Mouse (Mus musculus) kidney, embryonic 16.5 days (tissue): ENCODE results near the gene Pbx2. TPM values are rescaled to one million over a fixed set of nuclear protein-coding genes. Genes with fewer than 3 reads are reported as not detected.

Source experiments
- ATAC-seq: fragments of 200-750 bp; cut with Nextera tagmentation; 2 replicates; pipeline ENCODE4 v1.8.0; 2017; ENCODE audit warnings: moderate TSS enrichment; ENCODE audit not compliant: low FRiP score, low TSS enrichment
- H3K27ac ChIP-seq: fragments of 300-500 bp; sonication (generic); 2 replicates; pipeline ENCODE4 v1.5.1; 2014; ENCODE audit warnings: low read length
- H3K27me3 ChIP-seq: fragments of 300-500 bp; sonication (generic); 2 replicates; pipeline ENCODE4 v1.6.1; 2014; ENCODE audit warnings: low read length, control low read depth, mixed read lengths; ENCODE audit not compliant: insufficient read depth
- H3K36me3 ChIP-seq: fragments of 300-500 bp; sonication (generic); 2 replicates; pipeline ENCODE4 v1.6.1; 2014; ENCODE audit warnings: low read length, control low read depth, mixed read lengths; ENCODE audit not compliant: insufficient read depth
- H3K4me1 ChIP-seq: fragments of 300-500 bp; sonication (generic); 2 replicates; pipeline ENCODE4 v1.6.1; 2014; ENCODE audit warnings: low read length, control low read depth, mixed read lengths; ENCODE audit not compliant: insufficient read depth
- H3K4me2 ChIP-seq: fragments of 300-500 bp; sonication (generic); replicated peaks from 2 replicates; pipeline ENCODE4 v1.6.1; 2014; ENCODE audit warnings: low read depth, low read length
- H3K4me3 ChIP-seq: fragments of 300-500 bp; sonication (generic); 2 replicates; pipeline ENCODE4 v1.5.1; 2014; ENCODE audit warnings: mild to moderate bottlenecking, low read length
- H3K9ac ChIP-seq: fragments of 300-500 bp; sonication (generic); replicated peaks from 2 replicates; pipeline ENCODE4 v1.6.1; 2014; ENCODE audit warnings: low read length
- H3K9me3 ChIP-seq: fragments of 300-500 bp; sonication (generic); 2 replicates; pipeline ENCODE4 v1.6.1; 2016; ENCODE audit warnings: low read length, control low read depth
- WGBS: fragments of 180-500 bp; shearing (Covaris S2); extraction: QIAGEN DNeasy Blood & Tissue Kit; methylation state at CpG from one replicate; pipeline ENCODE4 v1.1.7; 2014; 5-methylcytosine and 5-hydroxymethylcytosine counted together
- polyA plus RNA-seq: library from polyadenylated mRNA; unstranded; fragments of >200 nt; fragmentation: Nextera tagmentation; extraction: Ambion mirVana; gene quantifications from 2 replicates; pipeline ENCODE4 v1.2.1, GENCODE M21; 2015

Gene Pbx2
- polyA plus RNA-seq, 1 experiment from 2014 or later, result 13.1 TPM

DNA sequence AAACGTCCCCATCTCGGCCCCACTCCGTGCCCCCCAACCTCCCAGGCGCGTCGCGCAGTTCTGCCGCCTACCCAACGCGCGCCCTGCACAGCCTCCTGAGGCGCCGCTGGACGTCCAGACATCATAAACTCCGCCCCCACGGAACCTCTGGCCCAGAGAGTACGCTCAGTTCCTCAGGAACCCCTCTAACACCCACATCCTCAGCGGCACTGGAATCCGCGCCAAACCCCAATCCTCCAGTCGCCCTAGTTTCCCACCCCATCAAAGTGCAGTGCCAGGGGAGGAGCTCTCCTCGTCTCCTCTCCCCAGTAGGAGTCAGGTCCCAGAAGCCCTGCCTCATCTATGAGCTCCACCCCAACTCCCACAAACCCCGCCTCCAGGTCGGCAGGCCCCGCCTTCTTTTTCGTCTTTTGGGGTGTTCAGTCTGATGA, 41.2 kb downstream of the Pbx2 start:
- Histone ChIP-seq H3K9ac (peak overlapping the region; percentile 54), H3K4me3 (peak overlapping the region; percentile 46), H3K27me3 (peaks cover 26% of the 10 kb centered on the region), H3K4me2 (peak overlapping the region; percentile 82), H3K4me1 (peaks cover 43% of the 10 kb centered on the region), H3K36me3 (no peaks in the 10 kb centered on the region), H3K27ac (peak overlapping the region; percentile 28; the same call in 1 of the 2 replicates), H3K9me3 (no peaks in the 10 kb centered on the region)
- ATAC-seq, result peak; percentile 36
- WGBS, result under 1% methylated on average over 26 of the region's 26 CpGs

DNA sequence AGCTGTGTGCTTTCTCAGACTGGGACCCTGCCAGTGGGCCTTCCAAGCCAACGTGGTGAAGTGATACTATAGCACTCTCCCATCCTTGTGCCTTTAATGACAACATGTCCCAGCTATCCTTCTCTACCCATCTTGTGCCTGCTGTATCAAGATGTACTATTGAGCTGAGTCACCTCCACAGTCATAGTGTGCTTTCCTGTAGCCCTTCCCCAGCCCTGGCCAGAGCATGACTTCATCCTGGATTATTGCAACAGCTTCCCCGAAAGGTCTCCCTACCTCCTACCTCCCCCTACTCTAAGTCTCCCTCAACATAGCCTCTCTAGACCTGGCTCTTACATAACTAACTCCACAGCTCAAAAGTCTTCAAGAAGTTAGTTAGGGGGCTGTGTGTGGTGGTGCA, 44.6 kb downstream of the Pbx2 start:
- Histone ChIP-seq H3K9ac (no peak overlapping the region), H3K4me2 (no peak overlapping the region), H3K9me3 (no peaks in the 10 kb centered on the region), H3K4me3 (no peak overlapping the region), H3K36me3 (no peaks in the 10 kb centered on the region), H3K4me1 (peaks cover 16% of the 10 kb centered on the region), H3K27ac (no peak overlapping the region), H3K27me3 (peaks cover 14% of the 10 kb centered on the region)
- no peak for ATAC-seq
- 80% methylated on average over 2 of the region's 2 CpGs for WGBS

DNA sequence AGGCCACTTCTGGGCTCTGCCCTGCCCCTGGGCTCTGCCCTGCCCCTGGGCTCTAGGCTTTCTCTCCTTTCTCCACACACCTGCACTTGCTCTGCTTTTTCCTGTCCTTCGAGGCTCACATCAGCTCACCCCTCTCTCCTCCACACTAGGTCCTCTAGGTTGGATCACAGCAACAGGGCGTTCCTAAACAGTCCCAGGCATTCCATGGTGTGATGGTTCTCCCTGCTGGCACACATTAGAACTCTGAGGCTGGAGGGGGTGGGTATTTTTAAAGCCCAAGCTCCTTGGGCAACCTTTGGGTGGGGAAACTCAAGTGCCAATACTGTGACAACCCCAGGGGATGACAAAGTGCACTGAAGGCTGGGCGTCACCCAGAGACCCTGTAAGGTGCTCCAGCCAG, 46.4 kb downstream of the Pbx2 start:
- Histone ChIP-seq H3K4me2 (no peak overlapping the region), H3K4me1 (peaks cover 8% of the 10 kb centered on the region; the same call in 1 of the 2 replicates), H3K9me3 (no peaks in the 10 kb centered on the region), H3K4me3 (no peak overlapping the region), H3K27ac (no peak overlapping the region), H3K27me3 (no peaks in the 10 kb centered on the region), H3K9ac (no peak overlapping the region), H3K36me3 (no peaks in the 10 kb centered on the region)
- no peak for ATAC-seq
- 63% methylated on average over 3 of the region's 3 CpGs for WGBS

DNA sequence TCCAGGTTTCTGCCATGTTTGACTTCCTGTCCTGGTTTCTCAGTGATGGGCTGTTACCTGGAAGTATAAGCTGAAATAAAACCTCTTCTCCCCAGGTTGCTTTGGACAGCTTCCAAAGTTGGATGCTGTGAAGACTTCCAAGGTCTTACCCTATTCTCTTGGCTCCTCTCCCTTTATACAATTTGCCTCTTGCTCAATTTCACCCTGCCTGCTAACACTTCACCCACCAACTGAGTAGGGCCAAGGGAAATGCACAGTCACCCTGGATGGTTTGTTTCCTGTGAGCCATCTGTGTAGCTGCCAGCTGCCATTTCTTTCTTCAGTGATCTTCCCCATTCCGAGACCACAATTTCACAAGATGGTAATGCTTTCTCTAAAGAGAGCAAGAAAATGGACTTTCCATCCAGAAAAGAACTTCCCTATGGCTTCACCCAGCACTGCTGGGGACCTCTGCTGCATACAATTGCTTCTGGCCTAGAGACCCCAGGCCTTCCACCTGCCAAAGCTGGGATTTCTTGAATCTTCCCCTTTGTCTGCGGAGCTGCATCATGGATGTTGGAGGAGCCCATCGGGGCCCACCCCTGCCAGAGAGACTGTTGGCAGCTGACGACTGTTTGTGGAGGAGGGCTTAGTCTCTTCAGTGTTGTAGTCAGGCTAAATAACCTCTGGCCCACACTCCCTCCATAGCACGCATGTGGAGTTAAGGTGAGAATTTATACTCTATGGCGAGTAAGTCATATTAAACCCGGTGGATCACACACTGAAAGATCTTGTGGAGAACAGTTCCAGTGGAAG, 48.6 kb downstream of the Pbx2 start:
- Histone ChIP-seq H3K9me3 (no peaks in the 10 kb centered on the region), H3K4me2 (no peak overlapping the region), H3K4me1 (peaks cover 8% of the 10 kb centered on the region; the same call in 1 of the 2 replicates), H3K9ac (no peak overlapping the region), H3K27me3 (no peaks in the 10 kb centered on the region), H3K4me3 (no peak overlapping the region), H3K36me3 (no peaks in the 10 kb centered on the region), H3K27ac (no peak overlapping the region)
- 71% methylated on average over 7 of the region's 7 CpGs for WGBS
- ATAC-seq, result no peak

DNA sequence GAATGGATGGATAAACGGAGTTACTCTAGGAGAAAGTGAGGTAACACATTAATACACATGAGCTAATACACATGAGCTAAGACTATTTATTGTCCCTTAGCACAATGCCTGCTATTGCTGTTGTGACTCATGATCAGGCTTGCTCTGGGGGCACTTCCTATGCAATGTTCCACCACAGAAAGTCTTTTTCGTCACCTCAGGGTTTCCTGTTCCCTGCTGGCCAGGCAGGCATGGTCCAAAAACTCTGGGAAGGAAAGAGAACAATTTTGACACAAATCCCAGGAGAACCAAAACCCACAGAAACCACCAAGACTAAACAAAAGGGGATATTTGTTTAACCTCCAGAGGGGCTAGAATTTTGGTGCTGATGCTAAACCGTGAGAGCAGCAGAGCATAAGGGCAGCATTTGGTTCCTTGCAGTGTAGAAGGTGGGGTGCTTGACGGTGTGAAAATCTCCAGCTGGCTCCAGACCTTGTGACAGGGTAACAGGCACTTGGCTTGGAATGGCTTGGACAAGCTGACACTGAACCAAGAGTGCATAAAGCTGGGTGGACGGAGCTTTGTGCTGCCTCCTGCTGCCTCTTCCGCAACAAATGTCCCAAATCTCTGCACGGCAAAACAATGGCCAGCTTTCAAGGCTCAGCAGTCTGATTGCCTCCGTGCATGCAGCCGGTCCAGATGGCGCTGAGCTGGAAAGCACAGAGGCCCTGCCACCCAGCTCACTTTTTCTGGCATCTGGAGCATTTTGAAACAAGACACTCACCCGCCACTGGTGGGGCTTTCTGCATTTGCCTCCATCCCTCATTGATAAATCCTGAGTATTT, 49.9 kb downstream of the Pbx2 start:
- Histone ChIP-seq H3K4me3 (no peak overlapping the region), H3K4me1 (peaks cover 18% of the 10 kb centered on the region), H3K9ac (peak overlapping the region; percentile 32), H3K27me3 (no peaks in the 10 kb centered on the region), H3K27ac (peak overlapping the region; percentile 76), H3K36me3 (no peaks in the 10 kb centered on the region), H3K4me2 (0 out of 2 replicates have a peak overlapping the region, but pooled peaks have one; percentile 3), H3K9me3 (no peaks in the 10 kb centered on the region)
- WGBS, result 12% methylated on average over 11 of the region's 11 CpGs
- 0 out of 2 replicates have a peak, but pooled peaks have one; percentile 23 for ATAC-seq

DNA sequence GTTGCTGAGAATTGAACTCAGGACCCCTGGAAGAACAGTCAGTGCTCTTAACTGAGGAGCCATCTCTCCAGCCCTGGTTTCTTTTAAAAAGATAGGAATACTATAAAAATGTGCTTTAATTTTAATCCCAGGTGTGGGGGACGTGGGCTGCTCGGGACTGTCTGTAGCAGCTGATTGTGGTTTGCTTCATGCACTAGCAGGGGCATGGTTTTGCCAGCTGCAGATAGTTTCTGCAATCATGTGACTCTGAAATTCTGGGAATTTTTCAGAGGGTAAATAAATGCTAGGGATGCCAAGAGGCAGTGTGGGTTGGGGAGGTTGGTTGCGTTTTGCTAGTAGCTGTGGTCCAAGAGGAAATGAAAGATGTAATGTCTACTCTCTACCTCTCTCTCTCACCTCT, 50.9 kb downstream of the Pbx2 start:
- 80% methylated on average over 3 of the region's 3 CpGs for WGBS

DNA sequence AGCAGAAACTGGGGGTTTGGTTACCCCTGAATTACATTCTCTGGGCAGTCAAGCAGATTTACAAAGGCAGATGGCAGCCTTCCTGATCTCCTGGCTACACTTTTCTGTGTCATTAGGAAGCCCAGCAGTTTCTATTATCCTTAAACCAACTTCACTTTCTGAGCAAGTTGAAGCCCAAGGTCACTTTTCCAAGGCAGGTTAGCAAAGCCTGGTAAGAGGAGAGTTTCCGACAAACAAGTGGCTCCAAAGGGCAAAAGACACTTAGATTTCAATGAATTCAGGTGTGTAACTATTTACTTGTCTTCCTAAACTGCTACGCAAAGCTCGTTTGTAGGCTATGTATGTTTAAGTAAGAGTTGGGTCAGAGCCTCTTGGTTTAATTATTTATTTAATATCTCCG, 52.3 kb downstream of the Pbx2 start:
- 89% methylated on average over 4 of the region's 4 CpGs for WGBS
- H3K4me3 ChIP-seq, result no peak overlapping the region

More for the DNA sequence above, 50.9 kb downstream of the Pbx2 start:
- no peaks in the 10 kb centered on the region for H3K27me3 ChIP-seq
- no peak overlapping the region for H3K4me2 ChIP-seq
- H3K4me1 ChIP-seq, result peaks cover 20% of the 10 kb centered on the region
- no peak for ATAC-seq
- no peak overlapping the region for H3K27ac ChIP-seq
- no peaks in the 10 kb centered on the region for H3K36me3 ChIP-seq
- H3K9ac ChIP-seq, result no peak overlapping the region
- no peak overlapping the region for H3K4me3 ChIP-seq
- no peaks in the 10 kb centered on the region for H3K9me3 ChIP-seq

DNA sequence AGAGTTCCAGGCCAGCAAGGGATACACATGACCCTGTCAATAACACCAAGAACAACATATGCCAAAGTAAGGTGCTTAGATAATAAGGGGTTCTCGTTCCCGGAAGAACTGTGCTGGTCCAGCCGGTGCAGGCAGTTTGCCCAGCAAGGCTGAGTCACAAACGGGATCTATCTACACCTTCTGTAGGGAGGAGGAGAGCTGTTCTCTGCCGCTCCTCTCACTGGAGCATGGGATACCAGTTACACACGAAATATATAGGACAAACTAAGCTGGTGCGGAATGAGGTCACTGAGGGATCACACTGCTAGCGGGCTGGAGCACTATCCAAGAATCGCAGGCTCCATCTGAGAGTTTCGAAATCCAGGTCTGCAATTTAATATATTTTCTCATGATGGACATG, 52.9 kb downstream of the Pbx2 start:
- Histone ChIP-seq H3K9me3 (no peaks in the 10 kb centered on the region), H3K4me3 (no peak overlapping the region), H3K9ac (no peak overlapping the region), H3K27ac (no peak overlapping the region), H3K27me3 (no peaks in the 10 kb centered on the region), H3K36me3 (0 out of 2 replicates have a peak, but pooled peaks cover under 1% of the 10 kb centered on the region), H3K4me1 (peaks cover 32% of the 10 kb centered on the region), H3K4me2 (no peak overlapping the region)
- 82% methylated on average over 10 of the region's 10 CpGs for WGBS
- no peak for ATAC-seq

More for the DNA sequence above, 52.3 kb downstream of the Pbx2 start:
- Histone ChIP-seq H3K36me3 (no peaks in the 10 kb centered on the region), H3K4me1 (peaks cover 29% of the 10 kb centered on the region), H3K9ac (no peak overlapping the region), H3K9me3 (no peaks in the 10 kb centered on the region), H3K27me3 (no peaks in the 10 kb centered on the region), H3K4me2 (no peak overlapping the region), H3K27ac (no peak overlapping the region)
- no peak for ATAC-seq

DNA sequence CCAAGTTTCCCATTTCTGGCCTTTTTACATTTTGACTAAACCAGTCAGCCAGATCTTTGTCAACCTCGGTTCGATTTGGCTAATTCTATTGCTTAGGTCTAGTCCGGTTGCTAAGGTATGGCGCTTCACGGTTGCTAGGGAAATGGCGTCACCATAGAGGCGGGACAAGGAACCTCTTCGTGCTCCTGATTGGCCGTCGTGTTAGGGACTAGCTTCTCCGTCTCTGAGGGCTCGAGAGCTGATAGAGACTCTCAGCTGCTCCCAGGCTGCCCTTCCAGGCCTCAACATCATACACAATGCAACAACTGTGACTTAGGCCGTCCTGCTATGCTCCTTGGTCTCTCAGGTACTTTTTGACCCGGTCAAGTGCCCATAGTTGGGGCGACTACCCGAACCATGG, 53.5 kb downstream of the Pbx2 start, which contains the start of gene Fkbpl:
Gene Fkbpl, plus strand, starts transcription at position 157 of the 400 bp plus-strand sequence.
- WGBS, result 0% methylated on average over 16 of the region's 16 CpGs
- peak; percentile 76 for ATAC-seq

More for the DNA sequence above, 53.5 kb downstream of the Pbx2 start, which contains the start of gene Fkbpl:
- Histone ChIP-seq H3K4me3 (peak within 1 kb of the TSS; percentile 72), H3K27me3 (no peaks in the 10 kb centered on the region), H3K9me3 (no peaks in the 10 kb centered on the region), H3K4me1 (peaks cover 32% of the 10 kb centered on the region), H3K4me2 (peak within 1 kb of the TSS; percentile 76), H3K27ac (peak within 1 kb of the TSS; percentile 81), H3K36me3 (peaks cover 6% of the 10 kb centered on the region; the same call in 1 of the 2 replicates), H3K9ac (peak within 1 kb of the TSS; percentile 82)
